Mouse (Mus musculus) right cerebral cortex, adult 18-20 months (tissue): ENCODE measurements around the gene Mapk6.
"Not testable (repeated sequence)": the region's sequence is repeated elsewhere in the genome, so short reads cannot be mapped to it uniquely, and the experiment has no call there.

Experiments
- DNase-seq: peaks from one replicate; pipeline ENCODE4 v3.0.0; 2022; ENCODE audit warnings: mixed read lengths

Gene Mapk6

DNA sequence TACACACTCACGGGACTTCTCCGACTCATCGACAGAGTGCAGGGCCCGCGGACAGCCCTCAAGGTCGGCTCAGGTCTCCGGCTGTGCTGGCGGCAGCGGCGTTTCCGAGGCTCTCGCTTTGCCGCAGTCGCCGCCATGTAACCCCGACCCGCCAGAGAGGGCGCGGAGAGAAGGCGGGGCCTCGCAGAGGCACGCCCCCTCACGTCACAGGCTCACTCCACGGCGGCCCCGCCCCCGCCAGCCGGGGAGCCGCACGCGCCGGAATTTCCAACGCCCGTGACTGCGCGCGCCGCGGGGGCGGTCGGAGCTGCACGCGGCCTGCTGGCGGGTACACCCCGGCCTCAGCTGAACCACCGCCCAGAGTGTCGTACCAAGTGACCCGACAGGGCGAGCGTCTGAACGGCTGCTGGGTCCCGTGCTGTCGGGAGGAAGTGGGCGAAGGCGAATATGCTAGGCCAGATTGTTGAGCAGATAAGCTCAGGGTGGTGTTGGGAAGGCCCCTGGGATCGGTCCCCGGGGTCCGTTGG lies at the start of gene Mapk6:
TSS of gene Mapk6 (minus strand) at position 154 of the 527 bp plus-strand sequence.
- DNase-seq, result peak; percentile 97

DNA sequence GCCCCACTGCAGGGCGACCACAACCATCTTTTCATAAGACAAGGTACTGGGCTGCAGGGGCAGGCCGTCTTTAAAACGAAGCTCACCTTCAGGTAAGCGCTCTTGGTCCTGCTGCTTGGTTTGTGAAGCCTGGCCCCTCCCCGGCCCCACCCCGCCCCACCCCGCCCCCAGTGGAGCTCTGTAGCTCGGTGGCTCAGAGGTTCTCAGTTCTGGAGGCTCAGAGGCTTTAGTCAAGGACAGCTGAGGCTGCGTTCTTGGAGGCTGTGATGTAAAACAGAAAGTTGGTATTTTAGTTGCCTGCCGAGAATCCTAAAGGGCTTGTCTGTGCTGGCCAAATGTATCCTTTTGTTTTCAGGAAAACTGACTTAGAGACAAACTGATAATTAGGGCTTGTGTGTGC lies 45.9 kb upstream of the Mapk6 start:
- no peak for DNase-seq

DNA sequence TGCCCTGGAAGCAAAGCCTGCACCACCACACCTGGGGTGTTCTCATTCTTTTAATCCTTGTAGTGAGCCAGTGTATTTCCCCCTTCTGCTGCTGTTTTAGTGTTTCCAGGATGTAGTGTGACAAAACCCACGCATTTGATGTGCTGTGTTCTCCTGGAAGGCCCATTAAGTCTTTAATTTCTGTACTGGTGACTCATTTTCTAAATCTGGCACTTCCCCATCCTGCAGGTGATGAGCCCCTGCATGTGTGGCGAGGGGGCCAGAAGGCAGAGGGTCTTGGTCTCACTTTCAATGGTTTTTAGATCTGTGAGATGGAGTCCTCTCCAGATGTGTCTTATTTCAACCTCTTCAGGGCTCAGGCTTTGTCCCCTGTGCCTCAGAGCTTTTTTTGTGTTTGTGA lies 44.2 kb upstream of the Mapk6 start:
- no peak for DNase-seq

DNA sequence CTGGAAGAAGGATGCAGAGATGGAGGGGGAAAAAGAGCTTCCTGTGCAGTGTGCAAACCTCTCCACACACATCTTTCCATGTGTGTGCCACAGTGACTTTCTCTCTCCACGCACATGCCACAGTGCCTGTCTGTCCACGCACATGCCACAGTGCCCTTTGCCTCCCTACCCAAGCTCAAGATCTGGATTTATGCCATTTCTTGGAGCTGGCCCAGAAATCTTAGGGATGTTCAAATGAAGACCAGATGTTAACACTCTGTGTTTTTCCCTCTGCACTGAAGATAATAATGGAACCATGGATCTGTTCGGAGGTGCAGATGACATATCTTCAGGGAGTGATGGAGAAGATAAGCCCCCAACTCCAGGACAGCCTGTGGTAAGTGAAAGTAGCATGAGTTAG lies 38.2 kb upstream of the Mapk6 start:
- no peak for DNase-seq

DNA sequence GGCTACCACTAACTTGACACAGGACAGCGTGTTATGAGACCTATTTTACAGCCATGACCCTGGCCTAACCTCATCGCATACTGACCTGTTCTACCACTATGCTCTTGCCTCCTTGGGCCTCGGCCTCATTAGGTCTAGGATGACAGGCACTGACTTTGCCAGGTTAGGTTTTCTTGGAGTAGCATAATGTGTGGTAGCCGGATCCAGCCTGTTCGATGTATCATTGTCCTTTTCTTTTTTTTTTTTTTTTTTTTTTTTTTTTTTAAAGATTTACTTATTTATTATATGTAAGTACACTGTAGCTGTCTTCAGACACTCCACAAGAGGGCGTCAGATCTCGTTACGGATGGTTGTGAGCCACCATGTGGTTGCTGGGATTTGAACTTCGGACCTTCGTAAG lies 36.8 kb upstream of the Mapk6 start:
- DNase-seq, result not testable (repeated sequence)

DNA sequence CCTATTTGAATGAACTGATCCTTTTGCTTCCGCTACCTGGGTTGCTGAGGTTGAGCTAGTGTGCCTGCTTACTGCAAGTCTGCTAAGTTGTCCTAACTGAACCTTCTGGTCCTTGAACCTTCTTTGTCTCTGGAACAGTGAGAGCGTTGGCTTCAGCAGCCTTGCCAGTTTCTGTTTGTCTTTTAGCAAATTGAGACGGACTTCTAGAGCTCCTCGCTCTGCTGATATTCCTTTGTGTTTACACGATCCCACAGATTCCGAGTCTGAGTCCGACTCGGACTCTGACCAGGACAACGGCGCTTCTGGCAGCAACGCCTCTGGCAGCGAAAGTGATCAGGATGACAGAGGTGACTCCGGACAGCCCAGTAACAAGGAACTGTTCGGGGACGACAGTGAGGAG lies 35.2 kb upstream of the Mapk6 start:
- no peak for DNase-seq

DNA sequence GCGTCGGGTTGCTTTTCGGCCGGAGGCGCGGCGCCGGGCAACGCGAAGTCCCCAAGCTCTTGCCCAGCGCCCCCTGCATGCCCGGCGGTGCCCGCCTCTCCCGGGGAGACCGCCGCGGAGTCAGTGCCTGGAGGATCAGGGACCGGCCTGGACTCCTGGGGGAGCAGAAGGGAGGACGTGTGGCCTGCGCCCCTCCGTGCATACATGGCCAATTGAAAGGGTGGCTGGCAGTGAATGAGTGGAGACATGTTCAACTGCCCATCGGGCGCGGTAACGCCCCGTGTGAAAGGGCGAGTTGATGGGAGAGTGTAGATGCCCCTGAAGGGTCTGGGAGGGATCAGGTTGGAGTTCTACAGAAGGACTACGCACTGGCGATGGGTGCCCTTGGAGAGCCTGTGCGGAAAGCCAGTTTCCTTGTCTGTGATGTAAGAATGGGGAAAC lies 31.9 kb upstream of the Mapk6 start:
- DNase-seq, result no peak

DNA sequence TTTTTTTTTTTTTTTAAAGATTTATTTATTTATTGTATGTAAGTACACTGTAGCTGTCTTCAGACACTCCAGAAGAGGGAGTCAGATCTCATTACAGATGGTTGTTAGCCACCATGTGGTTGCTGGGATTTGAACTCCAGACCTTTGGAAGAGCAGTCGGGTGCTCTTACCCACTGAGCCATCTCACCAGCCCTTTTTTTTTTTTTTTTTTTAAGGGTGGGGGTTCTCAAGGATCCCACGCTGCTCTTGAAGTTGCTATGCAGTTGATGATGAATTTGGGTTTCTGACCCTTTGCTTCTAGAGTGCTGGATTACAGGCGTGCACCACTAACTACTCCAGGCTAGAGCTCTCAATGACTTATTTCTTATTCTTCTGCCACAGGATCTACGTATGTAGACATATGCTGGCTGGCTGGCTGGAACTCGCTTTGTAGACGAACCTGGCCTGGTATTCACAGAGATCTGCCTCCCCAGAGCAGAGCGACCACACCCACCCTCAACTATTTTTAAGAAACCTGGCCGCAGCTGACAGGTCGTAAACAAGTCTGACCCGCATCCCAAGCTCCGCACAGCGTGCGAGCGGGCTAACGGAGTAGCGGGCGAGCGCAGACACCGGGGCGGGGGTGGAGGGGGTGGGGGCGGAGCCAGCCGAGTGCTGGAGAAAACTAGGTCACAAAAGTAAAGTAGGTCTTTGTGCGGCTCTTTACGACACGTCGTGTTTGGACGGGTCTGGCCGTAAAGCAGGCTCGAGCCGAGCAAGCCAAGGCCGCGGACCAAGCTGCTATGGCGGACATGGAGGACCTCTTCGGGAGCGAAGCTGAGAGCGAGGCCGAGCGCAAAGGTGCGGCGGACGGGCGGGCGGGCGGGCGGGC lies 31.2 kb upstream of the Mapk6 start, which contains the start of gene Leo1:
TSS of gene Leo1 (plus strand) at position 729 of the 871 bp plus-strand sequence.
- peak; percentile 95 for DNase-seq

DNA sequence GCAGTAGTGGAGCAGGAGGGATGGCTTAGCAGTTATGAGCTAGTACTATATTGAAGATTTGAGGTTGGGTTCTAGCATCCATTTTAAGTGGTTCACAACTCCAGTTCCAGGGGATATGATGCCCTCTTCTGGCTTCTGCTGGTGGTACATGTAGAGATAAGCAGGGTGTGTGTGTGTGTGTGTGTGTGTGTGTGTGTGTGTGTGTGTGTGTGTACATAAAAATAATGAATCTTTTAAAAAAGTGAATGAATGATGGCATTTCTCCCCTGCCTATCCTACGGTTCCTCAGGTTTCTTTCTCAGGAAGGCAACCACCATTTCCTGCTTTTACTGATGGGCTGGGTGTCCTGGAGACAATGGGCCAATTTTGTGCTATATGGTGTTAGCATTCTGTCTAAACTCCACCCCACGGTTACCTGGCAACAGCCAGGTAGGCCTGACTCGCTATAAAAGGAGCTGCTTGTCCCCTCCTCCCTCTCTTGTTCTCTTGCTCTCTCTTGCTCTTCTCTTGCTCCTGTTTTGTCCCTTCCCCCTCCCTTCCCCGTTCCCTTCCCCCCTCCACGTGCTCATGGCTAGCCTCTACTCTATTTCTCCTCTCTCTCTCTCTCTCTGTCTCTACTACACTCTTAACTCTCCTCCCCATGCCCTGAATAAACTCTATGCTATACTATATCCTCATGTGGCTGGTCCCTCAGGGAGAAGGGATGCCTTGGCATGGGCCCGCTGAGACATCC lies 28.0 kb upstream of the Mapk6 start:
- DNase-seq, result no peak

DNA sequence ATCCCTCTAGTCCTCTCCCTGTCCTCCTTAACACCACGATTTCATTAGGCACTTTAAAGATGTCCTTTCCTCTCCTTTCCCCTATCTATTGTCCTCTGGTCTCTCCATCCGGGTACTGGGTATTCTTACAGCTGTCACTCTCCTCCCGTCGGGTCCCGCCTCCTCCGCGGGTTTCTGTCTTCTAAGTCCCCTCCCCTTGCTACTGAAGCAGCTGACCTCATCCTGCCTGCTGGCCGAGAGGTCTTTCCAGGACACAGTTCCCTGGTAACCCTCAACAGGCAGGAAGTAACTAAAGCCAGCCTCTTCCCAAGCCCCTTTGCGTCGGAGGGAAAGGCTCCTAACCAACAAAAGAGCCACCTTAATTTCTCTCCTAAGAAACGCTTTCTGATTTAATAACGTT lies 26.1 kb upstream of the Mapk6 start:
- DNase-seq, result peak; percentile 55

DNA sequence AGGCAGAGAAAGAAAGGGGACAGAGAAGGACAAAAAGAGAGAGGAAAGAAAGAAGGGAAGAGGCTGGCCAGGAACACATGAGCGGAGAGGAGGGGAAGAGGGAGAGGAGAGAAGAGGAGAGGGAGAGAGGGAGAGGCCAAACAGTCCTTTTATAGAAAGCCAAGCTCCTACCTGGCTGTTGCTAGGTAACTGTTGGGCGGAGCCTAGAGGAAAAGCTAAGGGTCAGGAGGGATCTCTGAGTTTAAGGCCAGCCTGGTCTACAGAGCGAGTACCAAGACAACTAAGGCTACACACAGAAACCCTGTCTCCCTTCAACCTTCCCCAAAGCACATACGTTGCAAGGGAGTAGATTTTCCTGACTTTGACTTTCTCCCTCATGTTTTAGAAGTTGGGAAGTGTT lies 25.5 kb upstream of the Mapk6 start:
- DNase-seq, result no peak

DNA sequence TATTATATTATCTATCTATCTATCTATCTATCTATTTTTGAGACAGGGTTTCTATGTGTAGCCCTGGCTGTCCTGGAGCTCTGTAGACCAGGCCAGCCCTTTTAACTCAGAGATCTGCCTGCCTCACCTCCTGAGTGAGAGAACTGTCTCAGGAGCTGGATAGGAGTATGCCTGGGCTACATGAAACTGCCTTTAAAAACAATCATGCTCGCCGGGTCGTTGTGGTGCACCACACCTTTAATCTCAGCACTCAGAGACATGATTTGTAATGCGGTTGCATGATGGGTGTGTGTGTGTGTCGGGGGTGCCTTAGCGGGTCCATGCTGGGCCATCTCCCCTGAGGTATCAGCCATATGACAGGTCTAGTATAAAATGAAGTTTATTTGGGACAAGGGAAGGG lies 25.1 kb upstream of the Mapk6 start:
- DNase-seq, result no peak

DNA sequence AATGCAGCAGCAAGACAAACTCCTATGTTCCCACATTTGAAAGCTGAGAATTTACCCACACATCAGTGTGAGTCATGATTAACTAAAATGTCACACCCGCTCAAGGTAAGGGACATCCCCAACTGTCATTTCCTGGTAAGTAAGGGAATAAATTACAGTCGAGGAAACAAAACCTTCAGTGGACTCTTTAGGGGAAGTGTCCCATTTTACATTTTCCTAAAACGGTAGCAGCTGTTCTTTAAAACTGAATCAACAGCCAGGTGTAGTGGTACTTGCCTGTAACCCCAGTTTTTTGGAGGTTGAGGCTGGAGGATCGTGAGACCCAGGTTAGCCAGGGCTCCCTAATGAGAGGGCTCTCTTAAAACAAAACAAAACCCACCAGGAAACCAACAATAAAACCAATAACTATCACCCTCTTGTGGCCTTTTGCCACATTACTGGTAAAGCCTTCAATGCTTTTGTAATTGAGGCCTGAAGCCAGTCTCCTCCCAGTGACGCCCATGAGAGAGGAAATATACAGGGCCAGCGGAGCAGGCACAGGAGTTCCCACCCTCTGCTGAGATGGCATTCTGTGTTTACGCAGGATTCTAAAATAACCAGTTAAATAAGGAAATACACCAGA lies 24.5 kb upstream of the Mapk6 start:
- DNase-seq, result no peak

DNA sequence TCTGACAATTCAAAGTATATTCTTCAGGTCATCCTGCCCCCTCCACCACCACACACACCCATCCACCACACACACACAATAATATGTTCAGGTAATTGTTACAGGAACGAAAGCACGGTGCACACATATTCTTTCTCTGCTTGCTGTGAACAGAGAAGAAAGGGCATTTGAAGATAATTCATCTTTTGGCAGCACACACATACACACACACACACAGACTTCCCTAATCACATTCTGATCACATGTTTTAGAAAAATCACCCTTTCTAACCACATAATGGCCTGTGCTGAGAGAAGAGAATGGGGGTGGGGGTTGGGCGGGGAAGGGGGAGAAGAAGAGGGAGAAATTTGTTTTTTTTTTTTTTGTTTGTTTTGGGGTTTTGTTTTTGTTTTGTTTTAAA lies 22.9 kb upstream of the Mapk6 start:
- DNase-seq, result no peak

DNA sequence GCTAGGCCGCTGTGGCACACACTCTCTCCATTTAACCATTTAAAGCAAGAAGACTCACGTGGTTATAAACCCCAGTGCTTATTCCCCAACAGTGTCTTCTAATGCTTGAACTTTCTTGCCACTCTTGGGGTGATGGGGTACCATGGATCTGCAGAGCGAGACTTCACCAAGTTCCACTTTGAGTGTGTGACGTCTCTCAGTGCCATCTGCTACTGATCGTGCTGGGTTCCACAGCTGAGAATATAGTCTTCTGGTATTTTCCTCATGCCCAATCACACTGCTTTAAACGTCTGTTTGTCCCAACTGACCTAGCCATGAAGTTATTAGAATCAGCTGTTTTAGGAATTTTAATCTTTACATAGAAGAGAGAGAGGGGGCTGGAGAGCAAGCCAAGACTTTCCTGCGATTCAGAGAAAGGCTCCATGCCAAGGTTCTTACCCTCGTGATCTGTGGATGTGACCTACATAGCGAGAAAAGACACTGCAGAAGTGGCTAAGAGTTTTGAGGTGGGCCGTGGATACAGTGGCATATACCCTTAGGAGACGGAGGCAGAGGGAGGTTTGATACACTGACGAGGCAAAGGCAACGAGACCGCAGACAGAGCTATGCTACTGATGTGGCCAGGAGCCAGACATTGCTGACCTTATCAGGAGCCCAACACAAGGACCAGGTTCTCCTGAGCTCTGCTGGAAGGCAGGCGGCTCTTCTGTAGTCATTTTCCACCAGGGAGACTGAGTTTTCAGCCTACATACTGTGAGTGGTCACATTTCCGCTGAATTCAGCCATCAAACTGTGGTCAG lies 21.2 kb upstream of the Mapk6 start:
- DNase-seq, result peak; percentile 30

DNA sequence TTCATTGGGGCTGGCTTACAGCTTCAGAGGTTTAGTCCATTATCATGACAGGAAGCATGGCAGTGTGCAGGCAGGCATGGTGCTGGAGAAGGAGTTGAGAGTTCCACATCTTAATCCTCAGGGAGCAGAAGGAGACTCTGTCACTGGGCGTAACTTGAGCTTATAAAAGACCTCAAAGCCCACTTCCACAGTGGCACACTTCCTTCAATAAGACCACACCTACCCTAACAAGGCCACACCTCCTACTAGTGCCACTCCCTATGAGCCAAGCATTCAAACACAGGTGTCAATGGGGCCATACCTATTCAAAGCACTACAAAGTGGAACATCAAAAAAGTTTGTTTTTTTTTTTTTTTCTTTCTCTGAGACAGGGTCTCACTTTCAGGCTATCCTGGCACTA lies 19.9 kb upstream of the Mapk6 start:
- DNase-seq, result no peak

DNA sequence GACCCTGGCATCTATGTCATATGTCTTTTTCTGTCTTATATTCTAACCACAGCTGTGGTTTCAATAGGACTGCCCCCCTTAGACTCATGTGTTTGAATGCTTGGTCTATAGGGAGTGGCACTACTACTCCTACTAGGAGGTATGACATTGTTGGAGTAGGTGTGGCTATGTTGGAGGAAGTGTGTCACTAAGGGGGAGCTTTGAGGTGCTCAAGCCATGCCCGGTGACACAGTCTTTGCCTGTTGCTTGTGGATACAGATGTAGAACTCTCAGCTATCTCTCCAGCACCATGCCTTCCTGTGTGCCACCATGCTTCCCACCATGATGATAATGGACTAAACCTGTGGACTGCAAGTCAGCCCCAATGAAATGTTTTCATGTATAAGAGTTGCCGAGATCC lies 19.2 kb upstream of the Mapk6 start:
- DNase-seq, result no peak

DNA sequence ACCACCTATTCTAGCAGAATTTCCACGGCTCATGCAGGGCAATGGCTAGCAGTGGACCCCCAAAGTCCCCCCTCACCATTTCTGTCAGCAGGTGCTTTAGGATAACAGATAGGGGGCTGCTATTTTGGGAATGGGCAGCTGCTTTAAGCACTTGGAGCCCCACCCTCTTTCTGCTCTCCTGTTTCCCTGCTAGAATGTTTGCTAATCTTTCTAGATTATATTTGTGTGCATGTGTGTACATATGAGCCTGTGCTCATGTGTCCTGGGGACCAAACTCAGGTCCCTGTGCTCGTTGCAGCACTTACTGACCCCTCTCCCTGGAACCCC lies 18.4 kb upstream of the Mapk6 start:
- DNase-seq, result no peak

DNA sequence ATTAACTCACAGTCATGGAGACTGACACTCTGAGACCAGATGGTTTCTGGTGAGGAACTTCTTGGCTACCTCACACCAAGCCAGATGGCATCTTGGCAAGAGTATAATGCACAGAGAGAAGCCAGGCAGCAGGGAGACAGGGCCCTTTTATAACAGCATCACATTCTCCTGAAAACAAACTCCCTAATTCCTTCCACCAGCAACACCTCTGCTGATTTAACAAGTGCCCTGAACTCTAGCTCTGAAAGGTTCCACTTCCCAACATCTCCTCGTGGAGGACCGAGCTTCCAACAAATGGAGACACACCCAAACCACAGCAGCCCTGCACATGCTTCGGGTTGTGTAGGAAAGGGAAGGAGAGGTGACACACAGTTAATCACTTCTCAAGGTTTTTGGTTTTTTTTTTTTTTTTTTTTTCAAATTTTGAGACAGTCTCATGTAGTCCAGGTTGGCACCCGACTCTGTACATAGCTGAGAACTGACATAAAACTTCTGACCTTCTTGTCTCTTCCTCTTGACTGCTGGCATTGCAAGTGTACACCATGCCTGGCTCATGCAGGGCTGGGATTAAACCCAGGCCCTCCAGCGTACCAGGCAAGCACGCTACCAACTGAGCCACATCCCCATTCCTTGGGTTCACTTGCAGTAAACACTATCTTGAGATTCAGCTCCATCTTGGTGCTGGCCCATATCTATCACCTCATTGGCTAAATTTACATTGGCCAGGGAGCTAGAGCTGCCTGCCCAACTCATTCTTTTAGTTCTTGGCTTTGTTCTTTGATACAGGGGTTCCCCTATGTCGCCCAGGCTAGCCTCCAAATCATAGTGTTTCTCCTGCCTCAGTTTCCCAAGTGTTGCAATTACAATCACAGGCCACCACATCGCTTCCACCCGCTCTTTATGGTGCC lies 17.8 kb upstream of the Mapk6 start:
- DNase-seq, result peak; percentile 44

DNA sequence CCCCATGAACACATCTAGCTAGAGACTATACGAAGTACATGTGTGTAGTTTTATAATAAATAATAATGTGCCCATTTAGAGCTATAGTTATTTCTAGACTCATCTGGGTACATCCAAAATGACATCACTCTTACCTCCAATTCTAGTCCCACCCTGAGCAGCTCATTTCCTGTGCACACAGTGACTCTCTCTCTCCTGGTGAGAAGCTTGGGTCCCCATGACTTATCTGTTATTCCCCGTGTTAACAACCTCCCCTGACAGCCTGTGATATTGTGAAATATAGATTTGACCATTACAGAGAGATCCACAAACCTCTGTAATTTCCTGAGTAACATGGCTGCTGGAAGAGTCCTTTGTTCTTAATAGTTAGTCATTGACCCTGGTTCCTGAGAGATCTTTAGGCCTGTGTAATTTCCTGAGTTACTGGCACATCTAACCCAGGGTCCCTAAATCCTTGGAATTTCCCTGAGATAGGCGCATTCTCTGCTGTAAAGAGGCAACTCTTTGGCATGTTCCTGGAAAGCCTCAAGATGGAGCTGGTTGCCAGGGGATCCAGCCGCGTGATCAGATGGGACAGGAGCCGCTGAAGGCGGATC lies 16.1 kb upstream of the Mapk6 start:
- DNase-seq, result no peak
